Mouse (Mus musculus) stomach, embryonic 15.5 days (tissue): ENCODE data around the gene Ksr1. TPM values are rescaled to one million over a fixed set of nuclear protein-coding genes. Genes with fewer than 3 reads are reported as not detected.

Experiments used
- ATAC-seq: fragments of 200-750 bp; cut with Nextera tagmentation; 2 replicates; pipeline ENCODE4 v1.8.0; 2017; ENCODE audit warnings: low read depth, moderate number of reproducible peaks, moderate TSS enrichment; ENCODE audit not compliant: insufficient read depth, low FRiP score
- H3K27ac ChIP-seq: fragments of 300-500 bp; sonication (generic); 2 replicates; pipeline ENCODE4 v1.5.1; 2015; ENCODE audit warnings: mild to moderate bottlenecking, inconsistent platforms
- H3K27me3 ChIP-seq: fragments of 300-500 bp; sonication (generic); replicated peaks from 2 replicates; pipeline ENCODE4 v1.6.1; 2015; ENCODE audit warnings: inconsistent platforms
- H3K36me3 ChIP-seq: fragments of 300-500 bp; sonication (generic); 2 replicates; pipeline ENCODE4 v1.6.1; 2015; ENCODE audit warnings: inconsistent platforms
- H3K4me1 ChIP-seq: fragments of 300-500 bp; sonication (generic); 2 replicates; pipeline ENCODE4 v1.6.1; 2015; ENCODE audit warnings: inconsistent platforms
- H3K4me2 ChIP-seq: fragments of 300-500 bp; sonication (generic); 2 replicates; pipeline ENCODE4 v1.6.1; 2015; ENCODE audit warnings: mild to moderate bottlenecking, inconsistent platforms
- H3K4me3 ChIP-seq: fragments of 300-500 bp; sonication (generic); replicated peaks from 2 replicates; pipeline ENCODE4 v1.5.1; 2015; ENCODE audit warnings: inconsistent platforms
- H3K9ac ChIP-seq: fragments of 300-500 bp; sonication (generic); 2 replicates; pipeline ENCODE4 v1.6.1; 2015; ENCODE audit warnings: inconsistent platforms
- H3K9me3 ChIP-seq: fragments of 300-500 bp; sonication (generic); 2 replicates; pipeline ENCODE4 v1.6.1; 2016; ENCODE audit warnings: inconsistent platforms
- WGBS: fragments of 180-500 bp; shearing (Covaris S2); methylation state at CpG from one replicate; pipeline ENCODE4 v1.1.7; 2015; 5-methylcytosine and 5-hydroxymethylcytosine counted together
- polyA plus RNA-seq: library from polyadenylated mRNA; unstranded; fragments of >200 nt; fragmentation: Nextera tagmentation; extraction: Ambion mirVana; gene quantifications from 2 replicates; pipeline ENCODE4 v1.2.1, GENCODE M21; 2015

Gene Ksr1
- polyA plus RNA-seq, 1 experiment from 2014 or later, result 2.8 TPM

DNA sequence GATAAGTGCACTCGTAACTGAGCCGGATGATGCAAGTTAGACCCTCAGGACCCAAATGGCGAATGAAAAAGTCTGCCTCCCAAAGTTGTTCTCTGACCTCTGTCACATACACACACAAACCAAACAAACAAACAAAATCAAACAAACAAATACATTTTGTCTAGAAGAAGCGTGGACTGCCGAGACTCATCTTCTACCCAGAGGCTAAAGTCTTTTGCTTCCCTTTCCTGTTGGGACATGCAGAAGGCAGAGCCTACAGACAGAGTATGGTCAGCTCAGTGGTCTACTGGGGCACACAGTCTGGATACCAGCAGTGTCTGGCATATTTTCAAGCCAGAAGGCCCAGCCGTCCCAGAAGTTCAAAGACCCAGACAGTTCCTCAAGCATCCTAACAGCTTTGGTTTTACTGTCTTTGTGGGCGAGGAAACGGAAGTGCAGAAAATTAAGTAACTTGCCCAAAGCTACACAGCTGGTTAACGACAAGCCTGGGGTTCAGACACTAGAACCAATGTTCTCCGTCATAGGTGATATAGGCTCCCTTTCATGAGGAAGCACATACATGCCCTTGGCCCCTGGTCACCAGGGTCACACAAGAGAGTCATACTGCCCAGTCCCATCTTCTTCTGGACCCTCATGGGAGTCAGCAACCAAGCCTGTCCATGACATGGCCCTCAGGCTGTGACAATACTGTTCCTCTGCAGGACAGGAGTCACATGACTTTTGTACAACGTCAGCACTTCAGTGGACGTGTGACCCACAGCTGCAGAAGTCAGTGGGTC is 163.5 kb downstream of the Ksr1 start:
- no peaks in the 10 kb centered on the region for H3K27me3 ChIP-seq

DNA sequence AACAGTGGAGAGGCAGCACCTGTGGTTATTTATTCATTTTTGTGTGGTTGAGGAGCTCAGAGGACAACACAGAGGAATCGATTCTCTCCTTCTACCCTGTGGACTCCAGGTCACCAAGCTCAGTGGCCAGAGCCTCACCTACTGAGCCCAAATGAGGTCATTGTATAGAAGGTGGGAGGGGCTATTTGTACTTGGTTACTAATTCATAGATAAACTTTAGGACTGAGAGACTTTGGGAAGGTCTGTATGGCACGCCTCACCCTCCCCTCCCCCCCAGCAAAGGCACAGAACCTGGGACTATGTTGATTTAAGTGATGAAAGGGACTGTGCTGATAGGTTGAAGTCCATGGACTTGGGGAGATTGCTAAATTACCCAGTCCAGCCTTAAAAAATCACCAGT is 164.2 kb downstream of the Ksr1 start:
- peak overlapping the region; percentile 68 for H3K27ac ChIP-seq
- H3K27me3 ChIP-seq, result no peaks in the 10 kb centered on the region
- no peaks in the 10 kb centered on the region for H3K36me3 ChIP-seq
- no peak overlapping the region for H3K4me3 ChIP-seq
- H3K9ac ChIP-seq, result no peak overlapping the region
- 51% methylated on average over 2 of the region's 2 CpGs for WGBS
- peak; percentile 82 for ATAC-seq
- peaks cover 4% of the 10 kb centered on the region; the same call in 1 of the 2 replicates for H3K4me1 ChIP-seq
- H3K9me3 ChIP-seq, result no peaks in the 10 kb centered on the region
- H3K4me2 ChIP-seq, result no peak overlapping the region

More for the DNA sequence above, 163.5 kb downstream of the Ksr1 start:
- H3K4me3 ChIP-seq, result no peak overlapping the region
- 69% methylated on average over 12 of the region's 12 CpGs for WGBS
- peak overlapping the region; percentile 45 for H3K4me2 ChIP-seq
- H3K9ac ChIP-seq, result no peak overlapping the region
- ATAC-seq, result no peak
- H3K36me3 ChIP-seq, result no peaks in the 10 kb centered on the region
- peaks cover 4% of the 10 kb centered on the region; the same call in 1 of the 2 replicates for H3K4me1 ChIP-seq
- H3K27ac ChIP-seq, result peak overlapping the region; percentile 66
- no peaks in the 10 kb centered on the region for H3K9me3 ChIP-seq

DNA sequence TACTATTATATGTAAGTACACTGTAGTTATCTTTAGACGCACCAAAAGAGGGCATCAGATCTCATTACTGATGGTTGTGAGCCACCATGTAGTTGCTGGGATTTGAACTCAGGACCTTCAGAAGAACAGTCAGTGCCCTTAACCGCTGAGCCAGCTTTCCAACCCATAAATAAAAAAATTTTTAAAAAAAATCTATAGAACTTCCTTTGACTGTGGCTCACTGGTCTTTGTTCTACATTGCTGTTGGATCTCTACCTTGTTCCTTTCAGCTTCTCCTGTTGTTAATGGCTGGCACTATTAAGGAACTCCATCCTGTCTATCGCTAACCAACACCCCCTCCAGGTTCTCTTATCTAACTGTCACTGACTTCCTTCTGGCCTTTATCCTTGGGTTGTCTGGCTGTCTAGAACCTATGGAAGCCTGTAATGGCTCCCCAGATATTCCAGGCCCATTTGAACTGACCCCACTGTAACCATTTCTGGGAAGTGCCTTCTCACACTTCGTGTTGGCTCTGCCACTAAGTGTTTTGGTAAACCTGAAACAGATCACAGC is 166.0 kb downstream of the Ksr1 start:
- H3K27me3 ChIP-seq, result no peaks in the 10 kb centered on the region
- H3K9me3 ChIP-seq, result no peaks in the 10 kb centered on the region
- H3K4me2 ChIP-seq, result no peak overlapping the region
- no peak for ATAC-seq
- peaks cover 4% of the 10 kb centered on the region; the same call in 1 of the 2 replicates for H3K4me1 ChIP-seq
- H3K27ac ChIP-seq, result 0 out of 2 replicates have a peak overlapping the region, but pooled peaks have one; percentile 7
- WGBS, result 70% methylated on average over 4 of the region's 4 CpGs
- no peak overlapping the region for H3K4me3 ChIP-seq
- no peak overlapping the region for H3K9ac ChIP-seq
- no peaks in the 10 kb centered on the region; the same call in 1 of the 2 replicates for H3K36me3 ChIP-seq

DNA sequence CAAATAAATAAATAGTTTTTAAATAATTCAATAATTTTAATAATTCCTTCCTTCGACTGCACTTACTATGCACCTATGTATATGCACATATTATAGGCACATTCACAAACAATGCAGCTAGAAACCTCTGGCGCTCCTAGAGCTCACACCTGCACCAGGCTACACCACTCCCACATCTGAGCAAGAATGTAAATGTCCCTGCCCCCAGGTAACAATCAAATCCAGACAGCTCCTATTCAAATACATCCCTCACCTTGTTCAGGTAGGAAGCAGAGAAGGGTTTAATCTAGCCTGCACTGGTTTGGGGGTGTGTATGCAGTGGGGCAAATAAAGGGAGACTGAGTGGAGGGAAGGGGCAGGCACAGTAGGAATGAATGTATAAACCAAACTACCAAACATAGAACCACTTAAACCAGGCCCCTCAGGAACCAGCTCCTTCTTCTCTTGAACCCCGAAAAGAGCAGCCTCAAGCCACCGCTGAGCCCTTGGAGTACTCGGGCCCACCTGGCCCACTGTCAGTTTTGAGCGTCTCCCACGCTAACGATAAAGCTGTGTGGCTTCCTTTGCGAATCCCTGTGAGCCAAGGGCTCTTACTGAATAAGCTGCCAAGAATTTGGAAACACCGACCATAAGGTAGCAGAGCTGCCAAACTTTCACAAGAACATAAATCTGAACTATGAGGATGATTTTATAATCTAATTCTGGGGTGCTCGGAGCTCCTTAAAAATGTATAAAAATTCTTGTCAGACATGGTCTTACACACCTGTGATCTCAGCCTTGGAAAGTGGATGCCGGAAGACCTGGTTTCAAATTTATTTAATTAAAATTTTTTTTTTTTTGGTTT is 167.8 kb downstream of the Ksr1 start:
- H3K36me3 ChIP-seq, result no peaks in the 10 kb centered on the region; the same call in 1 of the 2 replicates
- 76% methylated on average over 12 of the region's 12 CpGs for WGBS
- H3K9me3 ChIP-seq, result no peaks in the 10 kb centered on the region
- no peaks in the 10 kb centered on the region for H3K27me3 ChIP-seq
- ATAC-seq, result peak; percentile 36; the same call in 1 of the 2 replicates
- H3K4me2 ChIP-seq, result no peak overlapping the region
- H3K9ac ChIP-seq, result no peak overlapping the region
- H3K4me3 ChIP-seq, result no peak overlapping the region
- no peaks in the 10 kb centered on the region; the same call in 1 of the 2 replicates for H3K4me1 ChIP-seq
- H3K27ac ChIP-seq, result peak overlapping the region; percentile 28; the same call in 1 of the 2 replicates

DNA sequence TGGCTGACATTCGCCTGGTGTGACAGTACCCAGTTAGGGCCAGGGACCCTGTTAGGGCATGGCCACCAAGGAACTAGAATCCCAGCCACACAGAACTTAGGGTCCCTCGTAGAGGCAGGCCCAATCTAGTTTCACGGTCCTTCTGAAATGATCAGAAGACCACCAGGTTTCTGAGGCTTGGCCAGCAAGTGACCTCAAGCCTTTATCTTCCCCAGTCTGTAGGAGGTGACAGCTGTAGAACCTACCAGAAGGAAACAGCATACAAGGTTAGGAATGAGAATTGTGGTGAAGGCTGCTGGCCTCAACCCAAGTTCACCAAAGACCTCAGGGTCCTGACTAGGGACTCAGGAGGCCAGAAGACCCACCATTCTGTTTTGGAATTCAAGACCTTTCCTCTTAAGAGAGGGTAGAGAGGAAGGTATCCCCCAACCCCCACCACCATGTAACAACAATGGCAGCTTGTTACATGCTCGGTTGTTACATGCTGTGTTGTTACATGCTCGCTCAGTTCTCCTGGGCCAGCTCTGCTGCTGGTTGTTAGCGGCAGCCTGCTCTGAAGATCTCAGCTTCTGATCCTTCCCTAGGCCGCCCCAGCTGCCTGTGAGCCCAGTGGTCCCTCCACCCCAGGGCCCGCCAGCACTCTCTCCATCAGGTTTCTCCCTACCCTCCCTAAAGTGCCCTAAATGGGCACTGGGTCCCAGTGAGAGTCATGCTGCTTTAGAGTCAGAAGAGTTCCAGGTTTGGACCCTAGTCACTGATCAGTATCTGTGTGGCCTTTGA is 169.3 kb downstream of the Ksr1 start:
- H3K27me3 ChIP-seq, result no peaks in the 10 kb centered on the region
- H3K4me2 ChIP-seq, result no peak overlapping the region
- no peaks in the 10 kb centered on the region for H3K9me3 ChIP-seq
- no peaks in the 10 kb centered on the region; the same call in 1 of the 2 replicates for H3K4me1 ChIP-seq
- no peak overlapping the region for H3K27ac ChIP-seq
- ATAC-seq, result no peak
- WGBS, result 83% methylated on average over 8 of the region's 8 CpGs
- H3K4me3 ChIP-seq, result no peak overlapping the region
- no peaks in the 10 kb centered on the region; the same call in 1 of the 2 replicates for H3K36me3 ChIP-seq
- no peak overlapping the region for H3K9ac ChIP-seq

DNA sequence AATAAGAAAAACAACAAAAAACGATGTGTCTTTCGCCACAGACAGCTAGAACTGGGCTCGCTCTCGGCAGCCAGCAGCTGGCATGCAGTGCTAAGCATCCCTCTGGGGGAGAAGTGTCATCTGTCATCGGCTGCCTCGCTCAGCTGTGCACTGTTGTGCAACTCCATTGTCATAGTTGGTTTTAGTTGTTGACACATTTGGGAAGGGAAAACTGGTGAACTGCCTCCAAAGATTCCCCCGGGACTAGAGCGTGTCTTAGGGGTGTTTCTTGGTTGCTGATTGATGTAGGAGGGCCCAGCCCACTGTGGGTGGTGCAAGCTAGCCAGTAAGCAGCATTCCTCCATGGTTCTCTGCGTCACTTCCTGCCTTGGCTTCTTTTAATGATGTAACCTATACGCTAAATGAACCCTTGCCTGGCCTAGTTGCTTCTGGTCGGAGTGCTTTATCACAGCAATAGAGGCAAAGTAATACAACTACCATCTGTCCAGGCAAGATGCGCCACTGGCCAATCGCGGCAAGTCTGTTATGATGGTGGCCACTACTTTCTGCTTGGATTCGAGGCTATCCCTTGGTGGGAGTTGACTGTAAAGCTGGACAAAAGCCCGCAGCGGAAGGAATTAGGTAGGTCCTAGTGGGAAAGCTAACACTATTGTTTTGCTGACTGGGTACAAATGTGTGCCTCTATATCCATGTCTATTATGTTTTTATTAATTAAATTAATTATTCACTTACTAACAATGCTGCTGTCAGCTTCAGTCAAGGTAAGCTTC is 172.6 kb downstream of the Ksr1 start:
- ATAC-seq, result no peak
- no peak overlapping the region; the same call in 1 of the 2 replicates for H3K27ac ChIP-seq
- WGBS, result 62% methylated on average over 17 of the region's 17 CpGs
- H3K9me3 ChIP-seq, result no peaks in the 10 kb centered on the region
- H3K27me3 ChIP-seq, result no peaks in the 10 kb centered on the region
- H3K4me1 ChIP-seq, result no peaks in the 10 kb centered on the region; the same call in 1 of the 2 replicates
- no peaks in the 10 kb centered on the region; the same call in 1 of the 2 replicates for H3K36me3 ChIP-seq
- no peak overlapping the region for H3K4me2 ChIP-seq
- no peak overlapping the region for H3K4me3 ChIP-seq
- no peak overlapping the region for H3K9ac ChIP-seq

DNA sequence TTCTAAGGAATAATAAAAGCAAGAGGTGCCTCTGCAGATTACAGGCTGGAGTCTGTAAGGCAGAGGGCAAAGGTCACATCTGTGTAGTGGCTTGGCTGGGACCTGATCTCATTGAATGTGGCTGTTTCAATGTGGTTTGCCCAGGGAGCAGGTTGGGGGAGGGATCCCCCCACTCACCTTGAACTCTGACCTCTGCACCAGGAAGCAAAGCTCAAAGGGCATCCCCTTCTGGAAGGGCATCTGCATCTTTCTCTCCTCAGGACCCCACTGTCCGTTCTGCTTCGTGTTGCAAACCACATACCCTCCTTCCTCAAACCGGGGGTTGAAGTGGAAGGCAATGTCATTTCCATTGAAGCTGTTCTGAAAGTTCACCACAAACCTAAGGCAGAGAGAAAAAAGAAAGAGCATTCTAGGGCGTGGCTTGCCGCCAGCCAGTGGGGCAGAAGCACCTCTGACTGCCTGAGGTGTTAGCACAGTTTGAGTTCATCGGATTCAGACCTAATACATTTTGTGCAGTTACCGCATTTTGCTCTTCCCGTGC is 173.3 kb downstream of the Ksr1 start:
- Histone ChIP-seq H3K4me2 (no peak overlapping the region), H3K4me1 (no peaks in the 10 kb centered on the region; the same call in 1 of the 2 replicates), H3K9ac (no peak overlapping the region), H3K27me3 (no peaks in the 10 kb centered on the region), H3K36me3 (no peaks in the 10 kb centered on the region; the same call in 1 of the 2 replicates), H3K27ac (no peak overlapping the region; the same call in 1 of the 2 replicates), H3K9me3 (no peaks in the 10 kb centered on the region), H3K4me3 (no peak overlapping the region)
- 51% methylated on average over 8 of the region's 8 CpGs for WGBS
- no peak for ATAC-seq

DNA sequence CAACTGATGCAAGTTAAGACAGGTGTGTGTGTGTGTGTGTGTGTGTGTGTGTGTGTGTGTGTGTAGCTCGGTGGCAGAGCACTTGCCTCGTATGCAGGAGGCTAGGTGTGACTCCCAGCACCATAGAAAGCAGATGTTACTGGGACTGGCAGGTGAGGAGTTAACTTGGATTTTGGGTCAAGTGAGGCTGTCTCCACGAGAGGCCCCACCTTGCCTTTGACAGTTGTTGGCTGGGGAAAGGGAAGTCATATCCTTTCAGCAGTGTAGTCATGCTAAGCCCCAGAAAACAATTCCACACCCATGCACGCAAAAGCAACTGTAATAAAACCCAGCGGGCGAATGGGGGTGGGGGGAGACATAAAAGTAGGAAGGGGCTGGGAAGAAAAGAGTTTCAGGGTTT is 173.9 kb downstream of the Ksr1 start:
- H3K27ac ChIP-seq, result no peak overlapping the region
- ATAC-seq, result no peak
- no peak overlapping the region for H3K4me3 ChIP-seq
- no peak overlapping the region for H3K4me2 ChIP-seq
- WGBS, result 50% methylated on average over 6 of the region's 6 CpGs
- H3K36me3 ChIP-seq, result no peaks in the 10 kb centered on the region; the same call in 1 of the 2 replicates
- H3K9me3 ChIP-seq, result no peaks in the 10 kb centered on the region
- peaks cover 2% of the 10 kb centered on the region; the same call in 1 of the 2 replicates for H3K4me1 ChIP-seq
- no peak overlapping the region for H3K9ac ChIP-seq
- H3K27me3 ChIP-seq, result no peaks in the 10 kb centered on the region

DNA sequence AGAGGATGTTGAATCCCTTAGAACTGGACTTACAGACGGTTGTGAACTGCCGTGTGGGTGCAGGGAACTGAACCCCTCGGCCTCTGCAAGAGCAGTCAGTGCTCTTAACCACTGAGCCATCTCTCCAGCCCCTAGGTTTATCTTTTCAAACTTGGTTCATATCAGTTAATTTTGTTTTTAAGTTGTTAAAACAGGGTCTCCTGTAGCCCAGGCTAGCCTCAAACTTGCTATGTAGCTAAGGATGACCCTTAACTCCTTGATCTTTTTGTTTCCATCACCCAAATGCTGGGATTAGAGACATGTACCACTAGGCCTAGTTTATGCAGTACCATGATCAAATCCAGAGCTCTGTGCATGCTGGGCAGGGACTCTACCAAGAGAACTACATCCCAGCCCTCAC is 174.5 kb downstream of the Ksr1 start:
- Histone ChIP-seq H3K27me3 (no peaks in the 10 kb centered on the region), H3K4me1 (peaks cover 2% of the 10 kb centered on the region; the same call in 1 of the 2 replicates), H3K4me2 (no peak overlapping the region), H3K4me3 (no peak overlapping the region), H3K27ac (no peak overlapping the region), H3K9ac (no peak overlapping the region), H3K9me3 (no peaks in the 10 kb centered on the region), H3K36me3 (no peaks in the 10 kb centered on the region; the same call in 1 of the 2 replicates)
- no peak for ATAC-seq
- WGBS, result 90% methylated on average over 3 of the region's 3 CpGs

DNA sequence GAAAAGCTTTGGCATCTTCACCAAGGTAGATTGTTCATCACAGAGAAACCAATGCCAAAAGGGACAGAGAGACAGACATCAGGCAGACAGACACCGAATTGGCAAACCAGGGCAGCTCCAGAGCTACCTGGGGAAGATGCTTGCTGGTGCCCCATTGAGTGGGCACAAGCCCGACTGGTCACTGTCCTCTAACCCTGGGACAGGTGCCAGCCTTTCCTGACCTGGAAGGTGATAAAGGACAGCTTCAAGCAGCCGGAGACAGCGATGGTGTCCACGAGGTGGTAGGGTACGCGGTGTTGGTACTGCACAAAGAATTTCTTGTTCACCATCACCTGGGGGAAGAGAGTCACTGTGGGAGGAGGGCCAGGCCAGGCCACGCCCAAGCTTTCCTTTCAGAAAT is 175.1 kb downstream of the Ksr1 start:
- no peak overlapping the region for H3K9ac ChIP-seq
- 83% methylated on average over 8 of the region's 8 CpGs for WGBS
- ATAC-seq, result no peak
- no peaks in the 10 kb centered on the region for H3K27me3 ChIP-seq
- no peak overlapping the region for H3K4me2 ChIP-seq
- no peaks in the 10 kb centered on the region for H3K36me3 ChIP-seq
- H3K9me3 ChIP-seq, result no peaks in the 10 kb centered on the region
- H3K27ac ChIP-seq, result no peak overlapping the region
- peaks cover 2% of the 10 kb centered on the region; the same call in 1 of the 2 replicates for H3K4me1 ChIP-seq
- no peak overlapping the region for H3K4me3 ChIP-seq
